Mouse (Mus musculus): Measurements from ENCODE around the gene Pkn3. TPM values are rescaled to one million over a fixed set of nuclear protein-coding genes. Genes with fewer than 3 reads are reported as not detected.

Gene Pkn3
- 0.09 and 0.13 TPM in 2 replicates for polyA plus RNA-seq (2012)

DNA sequence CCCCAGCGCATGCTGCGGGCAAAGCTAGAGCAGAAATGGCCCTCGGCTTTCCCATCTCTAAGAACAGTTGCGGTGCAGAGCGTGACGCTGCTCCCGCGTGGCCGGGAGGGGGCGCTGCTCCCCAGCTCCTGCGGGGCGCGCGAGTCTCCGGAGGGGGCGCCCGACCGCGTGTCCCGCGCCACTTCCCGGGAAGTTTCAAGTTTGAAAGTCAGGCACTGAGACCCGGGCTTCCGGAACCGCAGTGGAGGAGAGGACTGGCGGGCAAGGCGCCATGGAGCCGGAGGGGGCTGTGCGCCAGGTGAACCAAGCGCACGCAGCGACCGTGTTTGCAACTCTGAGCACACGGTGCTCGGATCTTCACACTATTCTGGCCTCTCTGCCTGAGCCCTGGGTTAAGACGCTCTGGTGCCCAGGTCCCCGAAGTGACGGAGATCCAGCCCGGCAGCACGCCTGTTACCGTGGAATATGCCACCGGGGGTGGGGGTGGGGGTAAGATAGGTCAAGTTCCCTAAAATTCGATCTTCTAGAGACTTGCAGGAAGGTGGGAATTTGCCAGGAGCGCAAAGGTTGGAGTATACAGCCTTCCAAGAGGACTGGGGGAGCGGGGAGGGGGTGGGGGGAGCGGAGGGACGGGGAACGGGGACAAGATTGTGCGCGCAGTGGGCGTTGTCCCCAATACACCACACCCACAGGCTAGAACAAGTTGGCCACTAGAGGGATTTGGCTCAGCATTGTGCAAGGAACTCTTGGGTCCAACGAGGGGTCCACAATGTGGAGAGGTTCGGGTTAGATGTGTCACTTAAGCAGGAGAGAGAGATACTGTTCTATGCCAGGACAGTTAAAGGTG lies at the start of gene Pkn3:
Gene Pkn3, plus strand, starts transcription at position 183 of the 847 bp plus-strand sequence.
- Histone ChIP-seq H3K4me1 (ENCODE audit: control insufficient read depth) (peaks cover 22% of the 10 kb centered on the region), H3K9me3 (ENCODE audit: control insufficient read depth, low read length) (no peaks in the 10 kb centered on the region), H3K36me3 (ENCODE audit: control insufficient read depth) (peaks cover 17% of the 10 kb centered on the region), H3K27me3 (ENCODE audit: control insufficient read depth) (no peaks in the 10 kb centered on the region), H3K4me3 (replicated peaks) (peak within 1 kb of the TSS; percentile 68)
- no peak for TF ChIP-seq GATA1 (IDR thresholded peaks at IDR 0.05; ENCODE audit: low read length)
- no peak for TF ChIP-seq TAL1 (IDR thresholded peaks at IDR 0.05; ENCODE audit: low read length)

DNA sequence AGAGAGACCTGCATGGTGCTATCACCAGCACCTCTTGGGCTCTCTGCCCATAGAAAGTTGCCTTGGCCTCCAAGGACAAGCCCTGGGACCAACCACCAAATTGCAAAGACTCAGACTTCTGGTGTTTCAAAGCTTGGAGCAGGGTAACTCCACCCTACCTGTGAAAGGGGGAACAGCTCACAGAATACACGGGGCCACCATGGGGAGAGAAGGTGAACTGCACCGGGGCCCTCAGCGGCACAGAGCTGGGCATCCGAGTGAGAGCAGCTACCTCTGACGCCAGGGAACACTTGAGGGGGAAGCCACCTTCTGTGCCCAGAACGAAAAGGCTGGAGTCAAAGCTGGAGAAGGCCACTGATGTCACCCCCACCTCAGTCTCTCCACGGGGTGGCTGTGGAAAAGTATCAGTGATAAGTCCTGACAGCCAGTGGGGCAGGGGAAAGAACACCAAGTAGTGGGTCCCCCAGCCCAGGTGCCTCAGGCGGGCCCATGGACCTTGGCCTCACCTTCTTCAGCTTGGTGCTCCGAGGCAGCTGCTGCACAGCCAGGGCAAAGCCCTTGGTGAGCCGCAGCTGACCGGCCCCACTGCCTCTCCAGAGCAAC lies 45.1 kb upstream of the Pkn3 start:
- TF ChIP-seq TAL1 (IDR thresholded peaks at IDR 0.05; ENCODE audit: low read length) = no peak
- TF ChIP-seq GATA1 (IDR thresholded peaks at IDR 0.05; ENCODE audit: low read length) = no peak
- Histone ChIP-seq H3K4me1 (ENCODE audit: control insufficient read depth) (no peaks in the 10 kb centered on the region), H3K36me3 (ENCODE audit: control insufficient read depth) (peaks cover 26% of the 10 kb centered on the region), H3K9me3 (ENCODE audit: control insufficient read depth, low read length) (no peaks in the 10 kb centered on the region), H3K27me3 (ENCODE audit: control insufficient read depth) (no peaks in the 10 kb centered on the region), H3K4me3 (replicated peaks) (no peak overlapping the region)

DNA sequence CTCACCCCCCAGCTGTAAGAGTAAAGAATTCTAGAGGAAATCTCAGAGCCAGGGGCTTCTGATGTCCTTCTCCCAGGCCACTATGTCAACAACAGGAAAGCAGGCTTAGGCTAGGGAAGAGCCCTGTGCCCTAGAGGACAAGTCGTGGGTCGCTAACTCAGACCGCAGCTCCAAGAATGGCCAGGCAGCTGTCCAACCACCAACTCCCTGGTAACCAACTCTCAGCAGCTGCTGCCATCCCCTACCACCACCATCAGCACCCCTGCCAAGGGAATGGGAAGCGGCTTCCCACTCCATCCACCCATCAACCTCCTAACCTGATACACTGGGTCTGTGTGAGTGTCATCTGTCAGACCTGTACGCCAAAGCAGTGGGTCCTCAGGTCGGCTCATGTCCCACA lies 44.5 kb upstream of the Pkn3 start:
- Histone ChIP-seq H3K4me3 (replicated peaks) (no peak overlapping the region), H3K27me3 (ENCODE audit: control insufficient read depth) (no peaks in the 10 kb centered on the region), H3K9me3 (ENCODE audit: control insufficient read depth, low read length) (no peaks in the 10 kb centered on the region), H3K36me3 (ENCODE audit: control insufficient read depth) (peaks cover 26% of the 10 kb centered on the region), H3K4me1 (ENCODE audit: control insufficient read depth) (no peaks in the 10 kb centered on the region)
- TF ChIP-seq TAL1 (IDR thresholded peaks at IDR 0.05; ENCODE audit: low read length) (no peak), GATA1 (IDR thresholded peaks at IDR 0.05; ENCODE audit: low read length) (no peak)

- Histone ChIP-seq H3K27me3 (ENCODE audit: control insufficient read depth) (no peaks in the 10 kb centered on the region), H3K4me1 (ENCODE audit: control insufficient read depth) (peaks cover 5% of the 10 kb centered on the region), H3K36me3 (ENCODE audit: control insufficient read depth) (peaks cover 2% of the 10 kb centered on the region; the same call in 1 of the 2 replicates), H3K9me3 (ENCODE audit: control insufficient read depth, low read length) (no peaks in the 10 kb centered on the region), H3K4me3 (replicated peaks) (no peak overlapping the region)
- no peak for TF ChIP-seq TAL1 (IDR thresholded peaks at IDR 0.05; ENCODE audit: low read length)
- no peak for TF ChIP-seq GATA1 (IDR thresholded peaks at IDR 0.05; ENCODE audit: low read length)
These were observed 39.7 kb upstream of the Pkn3 start for GRCm38 (mm10) chr2:30037762-30038161.

- Histone ChIP-seq H3K27me3 (ENCODE audit: control insufficient read depth) (no peaks in the 10 kb centered on the region), H3K36me3 (ENCODE audit: control insufficient read depth) (peaks cover 2% of the 10 kb centered on the region; the same call in 1 of the 2 replicates), H3K4me1 (ENCODE audit: control insufficient read depth) (peaks cover 7% of the 10 kb centered on the region), H3K9me3 (ENCODE audit: control insufficient read depth, low read length) (no peaks in the 10 kb centered on the region), H3K4me3 (replicated peaks) (no peak overlapping the region)
- TF ChIP-seq GATA1 (IDR thresholded peaks at IDR 0.05; ENCODE audit: low read length) = no peak
- TF ChIP-seq TAL1 (IDR thresholded peaks at IDR 0.05; ENCODE audit: low read length) = no peak
These were observed 39.1 kb upstream of the Pkn3 start for GRCm38 (mm10) chr2:30038370-30038769.

DNA sequence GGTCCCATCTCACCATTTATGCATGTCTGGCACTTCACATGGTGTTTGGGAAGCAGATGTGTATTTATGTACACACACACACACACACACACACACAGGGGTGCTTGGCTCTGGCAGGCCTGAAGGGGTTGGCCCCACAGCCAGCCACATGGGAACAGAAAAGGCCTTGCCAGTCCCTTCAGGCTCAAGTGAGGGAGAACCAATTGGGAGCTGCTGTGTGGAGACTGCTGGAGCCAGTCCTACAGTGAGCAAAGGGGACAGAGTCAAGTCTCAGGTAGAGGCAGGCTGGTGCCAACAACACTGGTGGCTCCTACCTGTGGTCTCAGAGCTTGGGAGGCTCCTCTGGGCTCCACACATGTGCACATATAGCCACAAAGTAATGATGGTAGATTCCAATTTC lies 37.8 kb upstream of the Pkn3 start:
- Histone ChIP-seq H3K4me1 (ENCODE audit: control insufficient read depth) (peaks cover 9% of the 10 kb centered on the region), H3K36me3 (ENCODE audit: control insufficient read depth) (no peaks in the 10 kb centered on the region), H3K4me3 (replicated peaks) (no peak overlapping the region), H3K9me3 (ENCODE audit: control insufficient read depth, low read length) (no peaks in the 10 kb centered on the region), H3K27me3 (ENCODE audit: control insufficient read depth) (no peaks in the 10 kb centered on the region)
- no peak for TF ChIP-seq TAL1 (IDR thresholded peaks at IDR 0.05; ENCODE audit: low read length)
- TF ChIP-seq GATA1 (IDR thresholded peaks at IDR 0.05; ENCODE audit: low read length) = no peak

- TF ChIP-seq GATA1 (IDR thresholded peaks at IDR 0.05; ENCODE audit: low read length) (no peak), TAL1 (IDR thresholded peaks at IDR 0.05; ENCODE audit: low read length) (no peak)
- peaks cover 3% of the 10 kb centered on the region for H3K36me3 ChIP-seq (ENCODE audit: control insufficient read depth)
- H3K4me3 ChIP-seq (replicated peaks) = no peak overlapping the region
- H3K4me1 ChIP-seq (ENCODE audit: control insufficient read depth) = peaks cover 13% of the 10 kb centered on the region
- no peaks in the 10 kb centered on the region for H3K27me3 ChIP-seq (ENCODE audit: control insufficient read depth)
- no peaks in the 10 kb centered on the region for H3K9me3 ChIP-seq (ENCODE audit: control insufficient read depth, low read length)
These were observed 35.0 kb upstream of the Pkn3 start for GRCm38 (mm10) chr2:30042445-30042844.

DNA sequence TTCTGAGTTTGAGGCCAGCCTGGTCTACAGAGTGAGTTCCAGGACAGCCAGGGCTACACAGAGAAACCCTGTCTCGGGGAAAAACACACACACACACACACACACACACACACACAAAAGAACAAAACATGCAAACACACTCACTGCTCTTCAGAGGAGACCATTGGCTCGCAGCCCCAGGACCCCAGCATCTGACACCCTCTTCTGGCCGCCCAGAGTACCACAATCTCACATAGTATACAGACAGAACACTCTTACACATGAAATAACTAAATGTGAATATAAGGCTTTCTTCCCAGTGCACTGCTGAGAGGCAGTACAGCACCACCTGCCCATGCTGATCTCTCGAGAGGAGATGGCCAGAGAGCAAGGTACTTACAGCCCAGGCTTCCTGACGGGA lies 32.9 kb upstream of the Pkn3 start:
- Histone ChIP-seq H3K4me3 (replicated peaks) (no peak overlapping the region), H3K9me3 (ENCODE audit: control insufficient read depth, low read length) (no peaks in the 10 kb centered on the region), H3K4me1 (ENCODE audit: control insufficient read depth) (peaks cover 31% of the 10 kb centered on the region), H3K36me3 (ENCODE audit: control insufficient read depth) (peaks cover 3% of the 10 kb centered on the region), H3K27me3 (ENCODE audit: control insufficient read depth) (no peaks in the 10 kb centered on the region)
- TF ChIP-seq GATA1 (IDR thresholded peaks at IDR 0.05; ENCODE audit: low read length) (no peak), TAL1 (IDR thresholded peaks at IDR 0.05; ENCODE audit: low read length) (no peak)

DNA sequence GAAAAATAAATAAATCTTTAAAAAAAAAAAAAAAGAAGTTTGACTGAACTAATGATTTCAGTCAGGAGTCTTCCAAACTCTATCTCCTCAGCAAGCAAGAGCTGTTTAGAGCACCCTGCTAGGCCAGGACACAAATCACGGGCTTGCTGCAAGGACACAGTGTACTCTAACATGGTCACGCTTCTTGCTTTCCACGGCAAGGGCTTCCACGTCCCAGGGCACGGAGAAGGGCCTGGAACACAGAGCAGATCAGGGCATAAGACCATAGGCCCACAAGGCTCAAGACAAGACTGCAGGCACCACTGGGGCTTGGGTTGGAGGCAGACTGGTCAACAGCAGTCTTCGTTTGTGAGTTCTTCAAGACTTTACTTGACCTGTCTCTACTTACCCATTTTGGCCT lies 30.4 kb upstream of the Pkn3 start:
- Histone ChIP-seq H3K27me3 (ENCODE audit: control insufficient read depth) (no peaks in the 10 kb centered on the region), H3K4me1 (ENCODE audit: control insufficient read depth) (peaks cover 34% of the 10 kb centered on the region), H3K36me3 (ENCODE audit: control insufficient read depth) (peaks cover 3% of the 10 kb centered on the region), H3K9me3 (ENCODE audit: control insufficient read depth, low read length) (no peaks in the 10 kb centered on the region), H3K4me3 (replicated peaks) (no peak overlapping the region)
- TF ChIP-seq GATA1 (IDR thresholded peaks at IDR 0.05; ENCODE audit: low read length) = no peak
- no peak for TF ChIP-seq TAL1 (IDR thresholded peaks at IDR 0.05; ENCODE audit: low read length)
